Mouse (Mus musculus) ES-E14 (cell line): ENCODE data around the gene Abi1. TPM values are rescaled to one million over a fixed set of nuclear protein-coding genes. Genes with fewer than 3 reads are reported as not detected.

Experiments used
- DNase-seq: peaks from one replicate; pipeline ENCODE4 v3.0.0-alpha.2; 2013; ENCODE audit warnings: low read depth, low spot score
- H3K27ac ChIP-seq: 2 replicates; pipeline ENCODE4 v1.5.1; 2012; ENCODE audit warnings: low read depth, mild to moderate bottlenecking, low read length, moderate library complexity, mixed read lengths; ENCODE audit not compliant: poor library complexity, insufficient read depth, severe bottlenecking
- H3K36me3 ChIP-seq: 2 replicates; pipeline ENCODE4 v1.6.1; 2012; ENCODE audit warnings: mild to moderate bottlenecking, low read length, moderate library complexity, mixed read lengths; ENCODE audit not compliant: control insufficient read depth, poor library complexity, insufficient read depth, severe bottlenecking
- H3K4me1 ChIP-seq, 2 experiments: fragments of 150-350 bp in 1 of 2; sonication (generic) in 1 of 2; 2 replicates each; pipeline ENCODE4 v1.6.1; 2012; ENCODE audit warnings: low read length in 2 of 2, mild to moderate bottlenecking in 1 of 2, mixed read lengths in 1 of 2; ENCODE audit not compliant: control insufficient read depth in 2 of 2, insufficient read depth in 2 of 2, poor library complexity in 1 of 2
- H3K4me3 ChIP-seq, 2 experiments: fragments of 150-350 bp in 1 of 2; sonication (generic) in 1 of 2; 2 replicates each; pipeline ENCODE4 v1.5.1; 2012; ENCODE audit warnings: low read length in 2 of 2, low read depth in 1 of 2, mild to moderate bottlenecking in 1 of 2, mixed read lengths in 1 of 2; ENCODE audit not compliant: insufficient read depth in 1 of 2, poor library complexity in 1 of 2, severe bottlenecking in 1 of 2
- H3K9ac ChIP-seq: 2 replicates; pipeline ENCODE4 v1.6.1; 2012; ENCODE audit warnings: low read depth, mild to moderate bottlenecking, low read length, mixed read lengths; ENCODE audit not compliant: poor library complexity, insufficient read depth, severe bottlenecking
- H3K9me3 ChIP-seq: fragments of 150-350 bp; sonication (generic); 2 replicates; pipeline ENCODE4 v1.6.1; 2012; ENCODE audit warnings: low read depth, mild to moderate bottlenecking, low read length; ENCODE audit not compliant: control insufficient read depth, insufficient read depth
- CHD2 ChIP-seq: IDR thresholded peaks from 2 replicates; pipeline ENCODE4 v1.6.1; 2014; ENCODE audit warnings: mild to moderate bottlenecking, low read depth, low read length, inconsistent platforms
- HCFC1 ChIP-seq: IDR thresholded peaks from 2 replicates; pipeline ENCODE4 v1.6.1; 2012; ENCODE audit warnings: low read length, inconsistent platforms, borderline replicate concordance; ENCODE audit not compliant: insufficient read depth
- MAFK ChIP-seq: IDR thresholded peaks from 2 replicates; pipeline ENCODE4 v1.6.1; 2014; ENCODE audit warnings: mild to moderate bottlenecking, low read depth, low read length, inconsistent platforms; ENCODE audit not compliant: insufficient read depth
- ZC3H11A ChIP-seq: IDR thresholded peaks from 2 replicates; pipeline ENCODE4 v1.6.1; 2012; ENCODE audit warnings: low read depth, mild to moderate bottlenecking, inconsistent platforms, low read length, borderline replicate concordance
- ZNF384 ChIP-seq: IDR thresholded peaks from 2 replicates; pipeline ENCODE4 v1.6.1; 2012; ENCODE audit warnings: low read depth, low read length, inconsistent platforms
- in situ Hi-C, 2 experiments: fragments of 600-800 bp; cut with MboI; formaldehyde crosslinking; loops; one replicate each; pipeline ENCODE4 v1.15.1; 2025; ENCODE audit warnings: low sequenced_read_pairs in 2 of 2, inconsistent platforms in 1 of 2; ENCODE audit not compliant: unreplicated experiment in 2 of 2
- total RNA-seq: library from RNA; depleted of rRNA; stranded (reverse); fragments of 300-350 nt; gene quantifications from 2 replicates; pipeline ENCODE4 v1.2.3, GENCODE M21; 2012

The Abi1 gene
- total RNA-seq, 1 experiment: 42.6 TPM

DNA sequence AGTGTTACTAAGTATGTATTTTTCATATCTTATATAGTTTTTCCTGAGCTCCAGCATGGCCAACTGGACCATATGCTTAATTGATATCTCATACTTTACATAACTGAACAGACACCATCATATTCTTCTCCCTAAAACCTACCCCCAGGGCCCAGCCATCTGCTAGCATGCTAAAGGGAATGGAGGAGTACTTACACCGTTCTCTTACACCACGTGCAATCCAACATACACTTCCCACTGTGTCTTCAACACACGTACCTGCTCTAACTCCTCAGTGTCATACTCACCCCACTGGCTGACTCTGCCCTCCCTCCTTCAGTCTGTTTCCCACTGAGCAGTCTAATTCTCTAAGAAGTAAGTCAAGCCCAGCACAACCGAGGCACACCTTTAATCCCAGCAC lies 11.2 kb downstream of the Abi1 start:
- TF ChIP-seq HCFC1 (no peak), MAFK (no peak), CHD2 (no peak), ZNF384 (no peak), ZC3H11A (no peak)
- Histone ChIP-seq H3K4me3 (no peak overlapping the region), H3K4me1 (no peaks in the 10 kb centered on the region; a peak in 1 of 4 replicates), H3K27ac (no peak overlapping the region), H3K9ac (no peak overlapping the region), H3K36me3 (peaks cover 3% of the 10 kb centered on the region), H3K9me3 (no peaks in the 10 kb centered on the region)
- DNase-seq: no peak
- in situ Hi-C loops: no loop called here

DNA sequence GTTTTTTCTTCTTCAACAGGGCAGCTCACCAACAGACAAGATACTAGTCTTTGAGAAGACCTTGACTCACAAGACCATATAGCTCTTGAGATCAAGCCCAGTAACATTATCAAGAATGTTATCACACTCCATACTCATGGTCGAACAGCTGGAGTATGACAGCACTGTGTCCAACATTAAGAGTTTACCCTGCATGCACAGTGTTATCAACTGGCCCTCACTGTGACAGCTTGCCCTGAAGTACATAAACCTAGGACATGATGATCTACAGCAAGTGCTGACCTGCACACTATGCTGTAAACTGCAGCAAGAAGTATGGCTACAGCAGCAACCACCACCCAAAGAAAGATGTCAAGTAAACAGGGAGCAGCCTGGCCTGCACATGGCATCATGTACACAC lies 13.7 kb downstream of the Abi1 start:
- Histone ChIP-seq H3K9ac (no peak overlapping the region), H3K4me1 (no peaks in the 10 kb centered on the region; a peak in 1 of 4 replicates)
- in situ Hi-C loops: no loop called here

DNA sequence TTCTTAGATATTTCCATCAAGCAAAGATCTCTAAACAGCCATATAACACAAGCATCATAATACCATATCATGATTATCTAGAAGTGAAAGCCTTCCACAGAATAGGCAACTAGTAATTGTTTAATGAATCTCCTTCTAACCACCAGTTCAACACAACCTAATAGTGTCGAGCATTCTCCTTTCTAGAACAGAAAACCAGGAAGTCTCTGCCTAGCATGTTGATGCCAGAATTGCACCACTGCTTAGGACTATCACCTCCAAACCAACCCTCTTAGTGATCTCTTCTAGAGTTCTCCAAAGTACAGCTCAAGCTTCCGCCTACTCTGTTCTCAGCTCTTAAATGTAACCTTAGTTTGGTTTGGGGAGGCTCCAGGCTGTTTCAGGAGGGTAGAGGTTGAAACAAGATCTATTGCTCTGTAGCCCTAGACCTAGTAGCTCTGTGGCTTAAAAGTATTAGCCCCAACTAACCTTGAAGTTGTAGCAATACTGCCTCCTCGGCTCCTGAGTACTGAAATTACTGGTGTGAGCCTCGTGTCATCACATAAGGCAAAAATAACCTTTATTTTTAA lies 16.2 kb downstream of the Abi1 start:
- Histone ChIP-seq H3K4me3 (no peak overlapping the region), H3K36me3 (no peaks in the 10 kb centered on the region; the same call in 1 of the 2 replicates), H3K27ac (no peak overlapping the region), H3K9ac (no peak overlapping the region), H3K4me1 (no peaks in the 10 kb centered on the region; a peak in 1 of 4 replicates), H3K9me3 (no peaks in the 10 kb centered on the region)
- no peak for TF ChIP-seq CHD2
- no peak for TF ChIP-seq ZC3H11A
- TF ChIP-seq HCFC1: no peak
- no peak for TF ChIP-seq ZNF384
- no peak for TF ChIP-seq MAFK
- in situ Hi-C loops: no loop called here
- no peak for DNase-seq

More for the DNA sequence above, 13.7 kb downstream of the Abi1 start:
- DNase-seq: no peak
- no peak for TF ChIP-seq CHD2
- no peak for TF ChIP-seq MAFK
- TF ChIP-seq ZC3H11A: no peak
- TF ChIP-seq ZNF384: no peak
- TF ChIP-seq HCFC1: no peak
- Histone ChIP-seq H3K27ac (no peak overlapping the region), H3K4me3 (no peak overlapping the region), H3K36me3 (peaks cover 3% of the 10 kb centered on the region), H3K9me3 (no peaks in the 10 kb centered on the region)

DNA sequence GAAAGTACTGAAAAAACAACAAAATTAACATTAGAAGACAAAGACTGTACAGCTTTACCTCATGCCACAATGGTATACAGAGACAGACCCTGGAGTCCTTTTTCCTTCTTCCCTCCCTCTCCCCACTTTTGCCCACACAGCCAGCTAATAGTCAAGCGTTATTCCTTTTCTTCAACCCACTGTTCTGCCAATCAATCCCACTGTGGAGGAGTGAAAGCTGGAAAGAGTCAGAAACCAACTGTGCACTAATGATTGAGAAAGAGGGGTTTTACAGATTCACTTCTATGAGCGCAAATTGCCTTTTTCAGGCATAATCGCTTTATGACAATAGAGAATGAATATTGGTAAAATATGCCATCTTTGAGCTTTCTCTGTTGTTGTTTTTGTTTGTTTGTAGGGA lies 17.0 kb downstream of the Abi1 start:
- no peak overlapping the region for H3K4me3 ChIP-seq
- H3K9ac ChIP-seq: no peak overlapping the region
- DNase-seq: no peak
- no peaks in the 10 kb centered on the region; the same call in 1 of the 2 replicates for H3K36me3 ChIP-seq
- H3K9me3 ChIP-seq: no peaks in the 10 kb centered on the region
- H3K4me1 ChIP-seq: no peaks in the 10 kb centered on the region
- H3K27ac ChIP-seq: no peak overlapping the region
- in situ Hi-C loops: no loop called here
- TF ChIP-seq MAFK: no peak
- TF ChIP-seq CHD2: no peak
- no peak for TF ChIP-seq ZNF384
- TF ChIP-seq HCFC1: no peak
- no peak for TF ChIP-seq ZC3H11A

DNA sequence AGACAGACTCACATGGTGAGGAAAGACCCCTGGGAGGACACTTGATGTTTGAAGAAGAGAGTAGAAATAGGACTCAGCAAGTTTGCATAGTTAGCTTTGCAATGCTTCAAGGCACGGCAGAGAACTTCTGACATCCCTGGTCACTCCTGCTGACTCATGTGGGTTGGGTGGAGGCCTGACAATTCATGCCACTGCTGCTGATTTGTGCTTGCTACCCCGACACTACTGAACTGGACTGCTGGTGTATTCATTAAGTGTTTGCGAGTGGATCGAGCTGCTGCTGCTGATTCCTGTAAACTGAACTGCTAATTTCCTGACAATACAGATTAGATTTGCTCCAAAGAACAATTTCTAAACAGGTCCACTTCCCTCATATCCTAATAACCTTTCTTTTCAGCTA lies 18.3 kb downstream of the Abi1 start:
- DNase-seq: no peak
- TF ChIP-seq ZNF384 (no peak), HCFC1 (no peak), CHD2 (no peak), MAFK (no peak), ZC3H11A (no peak)

More for the DNA sequence above, 18.3 kb downstream of the Abi1 start:
- no peaks in the 10 kb centered on the region; the same call in 1 of the 2 replicates for H3K36me3 ChIP-seq
- H3K4me1 ChIP-seq: no peaks in the 10 kb centered on the region
- H3K4me3 ChIP-seq: no peak overlapping the region
- in situ Hi-C loops: no loop called here
- no peak overlapping the region for H3K9ac ChIP-seq
- no peaks in the 10 kb centered on the region for H3K9me3 ChIP-seq
- H3K27ac ChIP-seq: no peak overlapping the region
